Mouse (Mus musculus): ENCODE results near the gene Cpeb4. TPM values are rescaled to one million over a fixed set of nuclear protein-coding genes. Genes with fewer than 3 reads are reported as not detected.
"Not testable (repeated sequence)": the region's sequence is repeated elsewhere in the genome, so short reads cannot be mapped to it uniquely, and the experiment has no call there.

Gene Cpeb4
- 100 to 1,000 TPM; 139 to 172 (median 151) TPM for total RNA-seq (2022)

DNA sequence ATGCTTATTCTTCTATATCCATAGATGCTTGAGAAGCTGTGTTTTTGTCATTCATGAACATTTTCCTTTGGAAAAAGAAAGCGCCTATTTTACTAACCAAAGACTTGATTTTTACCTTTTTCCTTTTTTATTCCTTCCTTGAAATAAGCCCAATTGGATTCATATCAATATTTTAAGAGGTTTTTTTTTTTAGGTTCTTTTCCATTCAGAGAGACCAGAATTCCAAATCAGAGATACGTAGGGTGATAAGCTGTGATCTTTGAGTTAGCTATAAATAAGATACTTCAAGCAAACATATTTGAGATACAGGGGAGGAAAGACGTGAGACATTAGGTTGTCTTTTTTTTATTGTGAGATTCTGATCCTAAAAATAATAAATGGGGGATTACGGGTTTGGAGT, at the start of gene Cpeb4:
Cpeb4 (plus strand) TSS at position 301 of the 400 bp plus-strand sequence.
- no peak for DNase-seq (ENCODE audit: low spot score in 2 of 2)

DNA sequence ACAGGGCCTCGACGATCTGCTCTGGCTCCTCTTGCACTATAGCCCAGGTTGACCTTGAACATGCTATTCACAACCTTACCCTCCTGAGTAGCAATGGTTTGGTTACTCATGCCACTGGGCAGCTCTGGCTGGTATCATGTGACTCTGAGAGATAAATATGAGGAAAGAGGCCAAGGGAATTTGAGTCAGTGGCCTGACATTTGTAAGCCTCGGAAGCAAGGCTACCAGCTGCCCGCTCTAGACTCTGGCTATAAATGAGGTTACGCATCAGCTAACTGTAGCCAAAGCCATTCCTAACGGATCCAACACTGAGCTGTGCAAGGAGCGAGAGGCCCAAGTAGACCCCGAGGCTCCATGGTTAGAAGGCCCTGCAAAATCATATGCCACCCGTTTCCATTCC, 49.5 kb upstream of the Cpeb4 start:
- DNase-seq (ENCODE audit: low spot score in 2 of 2): no peak

DNA sequence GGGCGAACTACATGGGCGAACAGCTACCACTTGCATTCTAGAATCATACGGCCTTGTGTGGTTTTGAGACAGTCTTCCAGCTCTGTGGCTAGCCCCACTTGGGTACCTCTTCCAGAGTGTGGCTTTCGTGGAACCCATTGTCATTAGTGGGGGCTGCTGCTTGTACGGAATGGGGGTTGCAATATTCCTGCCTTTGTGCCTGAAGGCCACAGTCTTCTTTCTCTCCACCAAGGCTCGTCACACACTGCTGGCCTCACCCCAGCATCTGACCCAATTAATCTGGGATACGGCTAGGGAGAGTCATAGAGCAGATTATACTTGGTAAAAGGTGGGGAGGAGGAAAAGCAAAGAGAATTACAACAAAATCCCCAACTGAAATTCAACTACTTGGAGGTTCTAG, 48.5 kb upstream of the Cpeb4 start:
- DNase-seq (ENCODE audit: low spot score in 2 of 2): no peak

DNA sequence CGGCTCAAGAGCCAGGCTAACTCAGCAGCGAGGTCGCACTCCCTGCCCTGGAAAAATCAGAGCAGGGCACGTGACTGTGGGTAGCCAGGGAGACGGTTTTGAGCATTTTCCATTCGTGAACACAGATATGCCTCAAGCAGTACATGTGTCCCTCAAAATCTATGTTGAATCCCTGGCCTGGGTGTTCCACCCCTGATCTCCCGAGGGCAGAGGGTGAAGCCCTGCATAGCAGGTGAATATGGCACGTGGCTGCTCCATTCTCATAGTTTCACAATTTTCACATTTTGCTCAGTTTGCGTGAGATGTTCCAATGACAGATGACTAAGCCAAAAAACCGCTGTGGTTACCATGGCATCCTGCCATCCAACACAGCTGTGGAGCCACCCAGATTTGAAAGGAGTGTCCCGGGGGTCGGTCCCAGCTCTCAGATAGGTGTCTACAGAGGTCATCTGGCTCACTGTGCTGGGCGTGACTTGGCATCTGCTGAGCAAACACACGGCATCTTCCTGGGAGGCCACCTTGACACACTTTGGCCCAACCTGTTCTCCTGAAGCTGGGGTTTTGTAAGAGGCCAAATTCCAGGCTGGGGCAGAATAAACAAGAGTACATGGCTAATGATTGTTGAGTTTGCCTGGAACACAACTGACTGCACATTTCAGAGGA, 47.4 kb upstream of the Cpeb4 start:
- DNase-seq (ENCODE audit: low spot score in 2 of 2): no peak

DNA sequence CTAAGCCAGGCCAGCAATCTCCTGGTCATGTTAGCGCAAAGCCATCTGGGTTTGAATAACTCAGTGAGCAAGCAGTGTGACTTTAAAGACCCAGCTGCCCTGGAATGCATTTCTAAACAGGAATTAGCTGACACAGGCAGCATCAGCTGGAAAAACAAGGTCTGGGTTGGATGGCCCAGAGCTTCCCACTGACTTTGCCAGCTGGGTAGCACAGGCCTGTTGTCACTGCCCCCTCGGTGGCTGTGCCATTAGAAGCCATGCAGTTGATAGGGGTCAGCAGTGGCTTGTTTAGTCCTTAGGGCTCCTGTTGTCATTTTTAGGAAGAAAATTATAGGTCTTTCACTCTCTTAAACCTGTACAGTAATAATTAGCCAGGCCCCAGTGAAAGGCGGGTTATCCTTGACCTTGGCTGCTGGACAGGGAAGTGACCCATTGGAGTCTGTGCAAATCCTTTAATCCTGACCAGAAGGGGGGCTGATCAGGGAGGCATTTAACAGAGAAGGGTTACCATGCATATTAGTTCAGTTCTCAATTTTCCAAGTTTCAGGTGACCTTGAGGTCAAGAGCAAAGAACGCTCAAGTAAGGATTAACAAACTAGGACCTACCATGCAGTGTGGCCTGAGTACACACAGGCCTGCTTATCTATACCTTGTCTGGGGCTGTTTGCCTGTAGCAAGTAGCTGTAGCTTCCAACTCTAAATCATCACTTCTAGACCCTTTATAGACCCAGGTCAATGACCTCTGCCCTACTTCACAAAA, 43.8 kb upstream of the Cpeb4 start:
- no peak for DNase-seq (ENCODE audit: low spot score in 2 of 2)

DNA sequence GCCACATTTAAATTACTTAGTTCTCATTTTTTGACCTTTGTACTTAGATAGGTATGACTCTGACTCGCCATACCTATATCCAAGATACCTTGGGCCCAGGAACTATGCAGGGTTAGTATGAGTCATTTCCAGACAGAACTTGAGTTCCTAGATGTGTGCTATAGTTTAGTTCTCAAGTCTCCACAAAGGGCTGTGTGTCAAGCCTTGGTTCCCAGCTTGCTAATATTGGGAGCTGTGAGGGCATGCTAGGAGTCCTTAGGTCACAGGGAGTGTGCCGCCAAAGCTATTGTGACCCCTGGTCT, 43.3 kb upstream of the Cpeb4 start:
- no peak for DNase-seq (ENCODE audit: low spot score in 2 of 2)

DNA sequence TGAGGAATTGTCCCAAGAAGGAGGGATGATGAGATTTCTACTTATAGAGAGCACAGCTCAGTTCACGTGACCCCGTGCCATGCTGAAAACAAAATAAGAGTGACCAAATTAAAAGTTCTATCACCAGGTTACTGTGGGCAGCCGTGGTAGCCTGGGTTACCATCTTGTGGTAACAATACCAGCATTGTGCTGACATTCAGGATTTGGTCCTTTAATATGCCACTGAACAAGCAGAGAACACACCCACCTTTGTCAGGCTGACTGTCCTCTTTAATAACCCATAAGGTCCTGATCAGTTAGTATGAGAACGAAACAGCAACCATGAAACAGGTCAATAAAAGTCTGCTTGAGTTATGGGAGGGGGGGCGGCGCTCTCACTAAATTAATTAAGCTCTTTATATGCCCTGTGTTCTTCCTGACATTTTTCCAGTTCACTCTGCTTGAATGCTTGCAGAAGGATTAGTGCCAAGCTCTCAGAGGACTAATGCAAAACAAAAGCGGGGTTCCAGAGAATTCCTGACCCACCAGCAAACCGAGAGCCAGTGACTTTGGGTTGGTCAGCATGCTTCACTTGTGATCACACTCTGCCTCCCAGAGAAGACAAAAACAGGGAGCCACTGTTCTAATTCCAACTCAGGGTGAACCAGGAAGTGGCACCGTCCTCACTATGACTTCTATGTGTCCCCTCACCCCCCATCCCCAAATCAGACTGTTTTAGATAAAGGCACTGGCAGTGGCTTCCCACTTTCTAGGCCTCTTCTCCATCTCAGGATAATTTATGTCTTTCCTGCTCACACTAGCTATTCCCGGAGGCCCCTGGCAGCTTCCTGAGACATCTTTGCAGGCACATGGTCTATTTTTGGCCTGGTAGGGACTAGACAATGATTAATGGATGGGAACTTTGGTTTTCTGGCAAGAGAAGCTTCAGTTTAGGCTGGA, 41.5 kb upstream of the Cpeb4 start:
- DNase-seq (ENCODE audit: low spot score in 2 of 2): no peak

DNA sequence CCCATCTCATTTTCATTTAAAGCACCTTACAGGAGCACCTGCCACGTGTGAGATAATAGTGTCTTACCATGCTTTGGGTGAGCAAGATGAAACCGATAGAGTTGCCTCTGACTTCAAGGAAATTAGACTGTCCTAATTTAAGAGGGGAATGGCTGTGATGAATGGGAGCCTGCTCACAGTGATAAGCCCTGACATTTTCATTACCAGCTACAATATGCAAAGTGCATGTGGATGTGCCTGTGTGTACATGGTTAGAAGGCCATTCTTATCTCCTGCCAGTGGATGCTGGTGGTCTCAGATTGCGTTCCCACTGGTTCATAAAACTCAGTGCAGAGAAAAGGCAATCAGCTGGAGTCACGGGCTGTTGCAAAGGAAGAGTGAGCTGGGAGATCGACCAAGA, 40.6 kb upstream of the Cpeb4 start:
- DNase-seq (ENCODE audit: low spot score in 2 of 2): no peak

DNA sequence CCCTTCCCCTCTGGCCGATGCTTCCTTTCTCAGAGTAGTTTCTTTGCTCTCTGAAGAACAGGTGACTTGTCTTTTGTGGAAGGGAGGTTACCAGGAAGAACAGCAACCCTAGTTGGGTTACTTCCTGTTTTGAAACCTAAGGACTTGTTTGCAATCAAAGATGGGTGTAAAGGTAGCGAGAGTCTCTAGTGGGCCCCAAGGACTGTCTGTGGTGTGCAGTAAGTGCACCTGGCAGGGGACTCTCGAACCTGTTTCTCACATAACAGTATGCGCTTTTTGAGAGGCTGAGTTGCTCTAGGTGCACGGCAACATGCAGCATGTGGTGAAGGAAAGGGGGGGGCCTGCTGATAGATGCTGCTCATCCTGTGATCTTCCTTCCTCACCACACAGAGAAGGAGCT, 40.0 kb upstream of the Cpeb4 start:
- DNase-seq (ENCODE audit: low spot score in 2 of 2): no peak

DNA sequence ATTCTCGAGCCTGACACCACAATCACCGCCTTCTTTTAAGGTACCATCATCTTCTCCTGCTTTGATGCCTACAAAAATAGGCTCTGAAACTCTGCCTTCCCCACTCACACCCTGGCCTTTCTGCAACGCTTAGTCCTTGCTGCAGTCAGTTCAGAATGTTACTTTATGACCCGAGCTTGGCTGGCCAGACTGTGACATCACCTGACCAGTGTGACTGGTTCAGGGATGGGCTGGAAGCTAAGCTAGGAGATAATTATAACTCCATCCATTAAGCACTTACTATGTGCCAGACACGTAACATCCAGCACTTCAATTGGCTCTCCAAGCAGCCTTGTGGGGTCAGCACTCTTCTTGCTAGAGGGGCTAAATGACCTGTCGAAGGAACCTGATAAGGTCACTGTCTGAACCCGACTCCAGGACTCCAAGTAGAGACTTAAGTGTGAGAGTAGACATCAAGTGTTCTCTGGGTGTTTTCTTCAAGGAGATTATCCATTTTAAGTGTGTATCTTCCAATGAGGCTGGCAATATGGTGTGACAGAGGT, 39.5 kb upstream of the Cpeb4 start:
- DNase-seq (ENCODE audit: low spot score in 2 of 2): no peak

DNA sequence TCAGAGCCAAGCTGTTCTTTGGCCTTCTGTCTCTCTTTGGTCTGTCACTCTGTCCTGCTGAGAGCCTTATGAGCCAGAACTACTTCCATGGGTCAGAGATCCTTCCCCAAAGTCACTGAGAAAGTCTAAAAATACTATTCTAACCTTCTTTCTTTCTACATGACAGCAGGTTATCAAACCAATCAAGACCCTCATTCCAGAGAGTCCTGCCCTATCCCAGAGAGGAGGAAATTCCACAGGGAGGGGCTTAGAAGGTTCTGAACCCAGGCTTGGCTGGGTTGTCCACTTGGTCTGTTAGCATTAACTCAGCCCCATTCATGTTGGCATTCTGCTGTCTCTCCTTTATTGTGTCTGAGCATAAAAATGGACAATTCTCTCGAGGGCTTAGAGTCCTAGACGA, 38.5 kb upstream of the Cpeb4 start:
- no peak for DNase-seq (ENCODE audit: low spot score in 2 of 2)

DNA sequence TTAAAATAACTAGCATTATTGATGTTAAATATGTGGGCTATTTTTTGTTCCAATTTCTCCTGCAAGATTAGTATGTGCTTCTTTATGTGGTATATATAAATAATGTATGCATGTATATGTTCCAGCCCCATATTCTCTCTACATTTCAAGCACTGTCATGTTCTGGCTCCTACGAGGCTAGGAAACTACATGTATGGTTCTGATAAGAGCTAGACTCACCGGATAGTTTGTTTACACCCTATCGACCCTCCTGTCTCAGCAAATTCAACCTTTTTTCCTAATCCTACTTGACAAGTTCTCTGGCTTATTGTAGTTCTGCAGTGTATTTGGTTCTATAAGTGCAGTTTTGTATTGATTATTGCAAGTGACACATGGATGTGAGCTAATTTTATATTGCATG, 36.7 kb upstream of the Cpeb4 start:
- no peak for DNase-seq (ENCODE audit: low spot score in 2 of 2)

DNA sequence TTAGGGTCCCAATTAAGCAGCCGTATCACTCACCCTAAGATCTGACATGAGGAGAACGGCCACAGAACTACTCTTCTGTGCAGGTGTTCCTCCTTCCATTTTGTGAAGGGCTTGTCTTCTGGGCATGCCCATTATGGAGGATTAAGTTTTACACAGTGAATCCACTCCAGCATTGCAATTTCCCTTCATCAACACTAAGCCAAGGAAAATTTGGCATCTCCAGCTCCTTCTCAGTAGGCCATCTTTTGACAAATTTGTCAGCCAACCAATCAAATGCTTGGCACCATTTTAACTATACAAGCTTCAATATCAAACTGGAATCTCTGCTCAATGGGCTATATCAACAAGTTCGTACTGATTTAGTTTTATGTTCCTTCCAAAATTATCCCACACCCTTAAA, 34.8 kb upstream of the Cpeb4 start:
- DNase-seq (ENCODE audit: low spot score in 2 of 2): no peak

DNA sequence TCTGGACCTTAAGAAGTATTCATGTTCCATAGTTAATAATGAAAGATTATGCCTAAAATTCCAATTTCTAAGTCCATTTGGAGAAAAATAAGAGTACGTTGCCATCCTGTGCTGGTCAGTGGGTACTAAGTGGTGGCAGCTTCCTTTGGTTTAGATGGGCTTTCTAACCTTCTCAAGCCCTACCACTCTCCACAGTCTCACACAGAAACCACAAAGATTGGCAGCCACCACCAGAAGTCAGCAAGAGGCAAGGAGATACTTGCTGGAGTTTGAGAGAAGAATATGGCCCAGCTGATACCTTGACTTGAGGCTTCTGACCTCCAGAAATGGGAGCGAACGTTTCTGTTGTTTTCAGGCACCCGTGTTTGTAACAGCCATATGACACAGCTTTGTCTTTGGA, 34.3 kb upstream of the Cpeb4 start:
- no peak for DNase-seq (ENCODE audit: low spot score in 2 of 2)

DNA sequence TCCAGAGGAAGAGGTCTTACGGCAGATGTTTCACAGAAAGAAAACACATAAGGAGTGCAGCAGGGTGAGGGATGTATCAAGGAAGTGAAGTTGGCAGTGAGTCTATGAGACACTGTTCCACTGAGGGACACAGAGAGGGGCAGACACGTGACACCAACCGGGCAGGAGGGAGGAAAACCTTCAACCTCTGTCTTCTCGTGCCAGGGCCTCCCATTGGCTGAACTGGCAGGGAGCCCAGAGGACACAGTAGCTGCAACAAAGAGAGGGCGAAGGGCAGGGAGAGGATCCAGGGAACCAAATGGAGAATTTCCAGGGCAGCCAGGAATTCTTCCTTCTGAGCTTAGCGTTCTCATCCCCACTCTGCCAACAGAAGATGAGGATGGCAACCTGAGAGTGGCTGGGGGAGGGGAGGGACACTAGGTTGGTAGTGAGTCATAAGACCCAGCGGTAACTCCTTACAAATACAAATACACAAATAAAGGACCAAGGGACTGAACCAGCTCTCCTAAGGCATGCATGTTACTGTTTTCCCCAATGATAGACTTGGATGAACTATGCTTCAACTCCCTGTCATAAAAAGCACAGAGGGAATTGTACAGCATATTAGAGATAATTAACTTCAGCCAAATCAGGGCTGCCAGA, 33.4 kb upstream of the Cpeb4 start:
- peak in 1 of 2 experiments; percentile 82 for DNase-seq (ENCODE audit: low spot score in 2 of 2)

DNA sequence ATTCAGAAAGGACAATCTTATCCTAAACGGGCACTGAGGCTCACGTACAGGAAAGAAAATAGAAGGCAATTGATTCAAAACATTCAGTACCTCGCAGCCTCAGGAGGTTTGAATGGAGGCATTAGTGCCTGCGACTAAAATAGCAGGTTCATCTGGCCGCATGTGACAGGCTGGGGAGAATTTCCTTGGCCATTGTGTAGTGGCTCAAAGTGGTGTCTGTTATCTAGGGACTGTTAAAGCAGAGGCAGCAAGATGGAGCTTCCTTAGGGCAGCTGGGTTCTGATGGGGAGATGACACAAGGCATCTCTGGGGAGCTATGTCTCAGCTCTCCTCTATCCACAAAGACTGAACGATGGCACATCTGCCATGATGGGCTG, 32.9 kb upstream of the Cpeb4 start:
- DNase-seq (ENCODE audit: low spot score in 2 of 2): no peak

DNA sequence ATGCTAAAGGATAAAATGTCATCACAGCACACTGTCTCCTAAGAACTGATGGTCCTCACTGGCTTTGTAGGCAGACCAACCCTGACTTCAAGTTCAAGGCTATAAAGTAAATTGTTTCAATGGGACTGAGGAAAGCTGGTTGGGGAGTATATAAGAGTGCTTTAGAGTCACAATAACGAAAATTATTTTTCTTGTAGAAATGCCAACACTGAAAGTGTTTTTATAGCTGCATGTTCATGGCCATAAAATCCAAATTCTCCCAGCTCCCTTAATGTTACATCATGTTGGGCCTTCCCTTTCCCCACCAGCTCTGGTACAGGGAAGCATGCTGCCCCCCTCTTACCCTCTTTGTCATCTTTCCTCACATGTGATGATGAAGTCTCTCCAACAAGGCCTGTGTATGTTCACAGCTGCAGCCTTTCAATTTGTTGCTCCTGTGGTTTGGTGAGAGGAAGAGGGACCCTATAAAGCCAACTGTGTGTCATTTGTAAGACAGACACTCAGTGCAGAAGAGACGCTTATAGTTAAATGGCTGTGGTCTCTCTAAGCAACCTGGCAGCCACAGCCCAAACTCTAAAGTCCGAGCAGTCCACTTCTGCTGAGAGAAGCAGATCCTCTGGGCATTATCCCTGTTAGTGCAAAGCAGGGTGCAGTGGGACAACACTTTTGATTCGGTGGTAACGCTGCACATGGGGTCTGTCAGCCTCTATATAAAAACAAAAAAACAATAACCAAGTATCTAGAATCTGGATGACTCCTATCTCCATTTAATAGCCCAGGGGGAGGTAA, 29.6 kb upstream of the Cpeb4 start:
- DNase-seq (ENCODE audit: low spot score in 2 of 2): no peak

DNA sequence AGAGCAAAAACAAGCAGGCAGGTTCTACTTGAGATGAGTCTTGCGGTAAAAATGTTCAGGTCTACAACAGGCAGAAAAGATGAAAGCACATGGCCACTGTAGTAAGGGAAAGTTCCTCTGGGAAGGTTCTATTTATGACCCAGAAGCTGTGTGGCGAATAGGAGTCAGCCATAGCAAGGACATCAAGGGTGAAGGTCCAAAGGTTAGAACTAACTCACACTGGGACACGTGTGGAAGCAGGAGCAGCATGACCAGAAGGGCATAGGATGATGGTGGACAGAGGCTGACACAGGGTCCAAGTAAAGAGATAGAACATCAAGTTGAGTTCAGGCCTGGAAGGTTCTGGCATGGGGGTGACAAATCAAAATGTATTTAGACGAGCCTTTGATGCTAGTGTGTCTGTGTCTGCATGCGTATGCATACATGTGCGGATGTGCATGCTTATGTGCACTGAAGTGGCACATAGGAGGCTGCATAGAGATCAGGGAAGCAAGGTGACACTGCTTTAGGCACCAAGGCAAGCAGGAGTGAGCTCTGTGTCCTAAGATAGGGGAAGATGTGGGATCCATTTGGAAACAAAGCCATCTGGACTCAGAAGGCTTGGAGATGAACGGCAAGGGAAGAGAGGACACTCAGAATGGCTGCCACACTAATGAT, 28.7 kb upstream of the Cpeb4 start:
- no peak for DNase-seq (ENCODE audit: low spot score in 2 of 2)

DNA sequence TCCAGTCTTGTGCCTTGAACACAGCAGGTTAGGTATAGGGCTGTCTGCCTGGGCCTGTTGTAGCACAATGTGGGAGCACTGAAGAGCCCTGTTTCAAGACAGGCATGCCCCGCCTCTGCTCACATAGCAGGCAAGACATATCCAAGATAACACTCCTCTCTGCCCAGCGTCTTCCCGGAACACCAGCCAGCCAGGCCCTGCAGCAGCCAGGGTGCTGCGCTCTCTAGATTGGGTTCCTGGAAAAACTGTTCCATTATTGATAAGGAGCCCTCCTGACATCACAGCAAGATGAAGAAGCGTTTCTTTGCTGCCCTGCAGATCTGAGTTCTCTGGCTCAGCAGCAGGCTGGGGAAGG, 28.2 kb upstream of the Cpeb4 start:
- no peak for DNase-seq (ENCODE audit: low spot score in 2 of 2)

DNA sequence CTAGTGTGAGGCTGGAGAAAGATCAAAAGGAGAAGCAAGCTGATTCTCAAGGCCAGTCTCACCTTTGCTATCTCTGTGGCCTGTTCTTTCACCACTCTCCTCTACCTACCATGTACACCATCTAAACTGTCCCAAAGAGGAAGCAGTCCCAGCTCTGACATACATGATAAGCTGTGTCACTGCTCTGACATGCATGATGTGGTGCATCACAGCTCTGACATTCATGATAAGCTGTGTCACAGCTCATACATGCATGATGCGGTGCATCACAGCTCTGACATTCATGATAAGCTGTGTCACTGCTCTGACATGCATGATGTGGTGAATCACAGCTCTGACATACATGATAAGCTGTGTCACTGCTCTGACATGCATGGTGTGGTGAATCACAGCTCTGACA, 26.9 kb upstream of the Cpeb4 start:
- not testable (repeated sequence) for DNase-seq (ENCODE audit: low spot score in 2 of 2)

Measured in left cerebral cortex, adult 8-10 months (tissue).